Mouse (Mus musculus): ENCODE data around the gene Snx29.

DNA sequence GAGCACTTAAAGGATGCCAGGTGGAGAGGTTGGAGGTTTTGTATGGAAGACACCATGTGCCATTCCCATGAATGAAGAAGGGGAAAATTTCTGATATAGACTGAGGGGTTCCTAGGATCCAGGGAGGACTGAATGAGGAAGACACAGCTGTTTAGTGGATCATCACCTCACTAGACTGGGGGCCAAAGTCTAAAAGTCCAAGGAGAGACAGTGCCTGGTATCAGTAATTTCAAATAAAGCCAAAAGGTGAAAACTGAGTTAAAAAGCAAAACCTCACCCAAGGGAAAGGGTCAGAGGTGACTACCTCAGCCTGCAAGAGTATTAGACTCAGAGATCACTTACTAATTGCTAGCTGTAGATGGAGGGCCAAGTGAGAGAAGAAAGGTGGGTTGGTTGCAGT lies 245.9 kb downstream of the Snx29 start:
- TF ChIP-seq CTCF (IDR thresholded peaks at IDR 0.05; ENCODE audit: borderline replicate concordance, insufficient read depth, low read depth, low read length) (no peak), POLR2A (IDR thresholded peaks at IDR 0.05; ENCODE audit: borderline replicate concordance, insufficient read depth, low read length) (no peak)
